Mouse (Mus musculus): ENCODE results near the gene Id1. TPM values are rescaled to one million over a fixed set of nuclear protein-coding genes. Genes with fewer than 3 reads are reported as not detected.
A peak's percentile ranks its signal among the peaks of the same experiment; 100 is the strongest.

The Id1 gene
- polyA plus RNA-seq, 1 experiment from 2014 or later: 76.1 TPM

DNA sequence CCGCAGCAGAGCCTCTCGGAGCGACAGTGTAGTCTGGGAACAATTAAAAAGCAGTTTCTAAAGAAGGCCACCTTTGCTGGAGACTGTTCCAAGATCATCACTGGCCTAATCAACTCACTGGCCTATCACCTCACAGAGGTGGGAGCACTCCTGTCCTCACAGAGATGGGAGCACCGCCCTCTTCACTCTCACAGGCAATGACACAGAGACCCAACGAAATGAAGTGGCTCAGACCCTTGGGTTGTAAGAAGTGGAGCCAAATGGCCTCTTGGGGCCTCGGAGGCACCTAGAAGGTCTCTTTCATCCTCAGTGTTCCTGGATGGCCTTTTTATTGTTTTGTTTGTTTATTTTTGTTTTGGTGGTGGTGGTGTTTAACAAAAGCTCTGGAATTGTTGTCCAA is 9.8 kb upstream of the Id1 start:
- Histone ChIP-seq H3K4me1 (replicated peaks; ENCODE audit: control insufficient read depth, insufficient read depth, low read length) (peaks cover 21% of the 10 kb centered on the region), H3K27me3 (replicated peaks; ENCODE audit: control insufficient read depth, insufficient read depth, low read length) (no peaks in the 10 kb centered on the region), H3K9ac (ENCODE audit: low read depth, low read length) (no peak overlapping the region), H3K4me2 (replicated peaks; ENCODE audit: low read depth) (no peak overlapping the region), H3K4me3 (ENCODE audit: low read depth, low read length) (no peak overlapping the region), H3K36me3 (ENCODE audit: control insufficient read depth, insufficient read depth) (no peaks in the 10 kb centered on the region), H3K9me3 (ENCODE audit: control insufficient read depth) (no peaks in the 10 kb centered on the region), H3K27ac (ENCODE audit: low read depth, low read length) (0 out of 2 replicates have a peak overlapping the region, but pooled peaks have one; percentile 64)
- 89% methylated on average over 6 of the region's 6 CpGs for WGBS
- ATAC-seq: no peak
- no peak for TF ChIP-seq CTCF (IDR thresholded peaks at IDR 0.05; ENCODE audit: low read depth)

DNA sequence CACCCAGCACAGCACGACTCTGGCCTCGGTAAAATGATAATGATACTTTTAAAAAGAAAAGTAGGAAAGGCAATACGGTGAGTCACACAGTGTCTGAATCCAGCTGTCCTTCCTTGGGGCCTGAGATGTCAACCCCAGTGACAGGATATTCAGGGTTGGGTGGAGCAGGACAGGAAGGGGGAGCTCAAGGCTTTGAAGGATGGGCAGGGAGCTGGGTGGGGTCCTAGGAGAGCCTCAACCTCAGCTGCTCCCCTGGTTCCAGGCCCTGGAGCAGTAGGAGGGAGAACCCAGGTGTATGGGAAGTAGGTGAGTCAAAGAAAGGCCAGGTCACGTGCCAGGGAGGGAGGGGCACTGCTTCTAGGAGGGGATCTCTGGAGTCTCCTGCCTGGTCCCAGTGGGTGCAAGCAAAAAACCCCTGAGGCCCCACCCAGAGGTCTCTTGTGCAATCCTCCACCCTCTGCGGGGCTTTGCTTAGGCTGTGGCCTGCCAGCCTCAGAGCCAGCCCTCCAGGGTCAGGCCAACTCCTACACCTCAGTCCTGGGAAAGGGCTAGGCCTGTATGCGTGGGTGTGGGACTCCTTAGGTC is 9.2 kb upstream of the Id1 start:
- ATAC-seq: peak; percentile 29; the same call in 1 of the 2 replicates
- TF ChIP-seq CTCF (IDR thresholded peaks at IDR 0.05; ENCODE audit: low read depth): no peak
- WGBS: 23% methylated on average over 6 of the region's 6 CpGs
- Histone ChIP-seq H3K4me2 (replicated peaks; ENCODE audit: low read depth) (no peak overlapping the region), H3K27me3 (replicated peaks; ENCODE audit: control insufficient read depth, insufficient read depth, low read length) (no peaks in the 10 kb centered on the region), H3K4me1 (replicated peaks; ENCODE audit: control insufficient read depth, insufficient read depth, low read length) (peaks cover 22% of the 10 kb centered on the region), H3K27ac (ENCODE audit: low read depth, low read length) (peak overlapping the region; percentile 64), H3K36me3 (ENCODE audit: control insufficient read depth, insufficient read depth) (no peaks in the 10 kb centered on the region), H3K9ac (ENCODE audit: low read depth, low read length) (no peak overlapping the region), H3K4me3 (ENCODE audit: low read depth, low read length) (no peak overlapping the region), H3K9me3 (ENCODE audit: control insufficient read depth) (no peaks in the 10 kb centered on the region)

GRCm38 (mm10) chr2:152727795-152728510 is 8.1 kb upstream of the Id1 start:
- Histone ChIP-seq H3K9ac (ENCODE audit: low read depth, low read length) (no peak overlapping the region), H3K36me3 (ENCODE audit: control insufficient read depth, insufficient read depth) (no peaks in the 10 kb centered on the region), H3K4me1 (replicated peaks; ENCODE audit: control insufficient read depth, insufficient read depth, low read length) (peaks cover 25% of the 10 kb centered on the region), H3K27me3 (replicated peaks; ENCODE audit: control insufficient read depth, insufficient read depth, low read length) (no peaks in the 10 kb centered on the region), H3K27ac (ENCODE audit: low read depth, low read length) (peak overlapping the region; percentile 29), H3K4me3 (ENCODE audit: low read depth, low read length) (no peak overlapping the region), H3K4me2 (replicated peaks; ENCODE audit: low read depth) (no peak overlapping the region), H3K9me3 (ENCODE audit: control insufficient read depth) (no peaks in the 10 kb centered on the region)
- TF ChIP-seq CTCF (IDR thresholded peaks at IDR 0.05; ENCODE audit: low read depth): no peak
- 77% methylated on average over 14 of the region's 14 CpGs for WGBS
- no peak for ATAC-seq

DNA sequence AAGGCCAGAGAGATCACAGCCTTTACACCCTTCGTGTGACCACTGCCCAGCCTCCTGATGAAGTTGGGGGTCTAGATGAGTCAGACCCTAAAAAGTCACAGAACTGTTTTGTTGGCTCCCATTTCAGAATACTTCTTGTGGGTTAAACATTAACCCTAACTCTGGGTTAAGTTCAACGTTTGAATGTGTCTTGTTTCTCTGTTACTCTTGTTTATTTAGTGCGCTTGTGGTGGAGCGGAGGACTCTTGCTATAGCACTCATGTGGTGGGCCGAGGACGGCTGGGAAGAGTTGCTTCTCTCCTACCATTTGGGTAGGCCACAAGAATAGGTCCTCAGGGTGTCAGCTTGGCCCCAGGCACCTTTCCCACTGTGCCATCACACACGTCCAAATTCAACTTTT is 7.5 kb upstream of the Id1 start:
- Histone ChIP-seq H3K4me3 (ENCODE audit: low read depth, low read length) (no peak overlapping the region), H3K4me2 (replicated peaks; ENCODE audit: low read depth) (no peak overlapping the region), H3K9me3 (ENCODE audit: control insufficient read depth) (no peaks in the 10 kb centered on the region), H3K4me1 (replicated peaks; ENCODE audit: control insufficient read depth, insufficient read depth, low read length) (peaks cover 23% of the 10 kb centered on the region), H3K36me3 (ENCODE audit: control insufficient read depth, insufficient read depth) (no peaks in the 10 kb centered on the region), H3K27me3 (replicated peaks; ENCODE audit: control insufficient read depth, insufficient read depth, low read length) (no peaks in the 10 kb centered on the region), H3K9ac (ENCODE audit: low read depth, low read length) (no peak overlapping the region), H3K27ac (ENCODE audit: low read depth, low read length) (peak overlapping the region; percentile 29)
- 46% methylated on average over 7 of the region's 7 CpGs for WGBS
- ATAC-seq: no peak
- TF ChIP-seq CTCF (IDR thresholded peaks at IDR 0.05; ENCODE audit: low read depth): no peak

DNA sequence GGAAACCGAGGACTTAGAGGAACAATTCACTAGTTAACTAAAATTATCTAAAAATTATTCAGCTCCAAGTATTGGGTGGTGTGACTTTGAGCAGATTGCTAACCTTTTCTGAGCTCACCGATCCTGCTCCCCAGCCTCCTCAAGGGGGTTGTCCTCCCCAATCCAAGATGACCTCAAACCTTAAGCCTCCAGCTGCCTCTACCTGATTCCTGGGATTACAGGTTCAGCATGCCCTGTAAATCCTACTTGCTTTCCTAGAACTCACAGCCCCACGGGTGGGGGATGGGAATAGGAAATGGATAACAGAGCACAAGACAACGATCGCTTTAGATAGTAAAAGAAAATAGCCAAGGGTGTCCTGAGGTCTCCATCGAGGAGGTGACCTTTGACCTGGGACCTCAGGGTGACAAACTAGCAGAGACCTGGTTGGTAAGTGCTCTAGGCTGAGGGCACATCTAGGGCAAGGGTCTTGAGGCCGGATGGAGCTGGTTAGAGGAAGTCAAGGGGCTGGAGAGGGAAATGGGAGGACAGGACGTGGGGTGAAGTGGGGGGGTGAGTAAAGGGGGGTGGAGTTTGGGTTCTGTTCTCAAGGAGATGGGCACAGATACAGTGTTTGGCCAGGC is 6.9 kb upstream of the Id1 start:
- 24% methylated on average over 8 of the region's 8 CpGs for WGBS
- H3K9me3 ChIP-seq (ENCODE audit: control insufficient read depth): no peaks in the 10 kb centered on the region
- peak overlapping the region; percentile 66; the same call in 1 of the 2 replicates for H3K27ac ChIP-seq (ENCODE audit: low read depth, low read length)
- no peak overlapping the region; the same call in 1 of the 2 replicates for H3K4me2 ChIP-seq (replicated peaks; ENCODE audit: low read depth)
- ATAC-seq: peak; percentile 17
- H3K4me1 ChIP-seq (replicated peaks; ENCODE audit: control insufficient read depth, insufficient read depth, low read length): peaks cover 18% of the 10 kb centered on the region
- no peak overlapping the region for H3K9ac ChIP-seq (ENCODE audit: low read depth, low read length)
- H3K36me3 ChIP-seq (ENCODE audit: control insufficient read depth, insufficient read depth): no peaks in the 10 kb centered on the region
- no peak for TF ChIP-seq CTCF (IDR thresholded peaks at IDR 0.05; ENCODE audit: low read depth)
- H3K27me3 ChIP-seq (replicated peaks; ENCODE audit: control insufficient read depth, insufficient read depth, low read length): no peaks in the 10 kb centered on the region
- H3K4me3 ChIP-seq (ENCODE audit: low read depth, low read length): no peak overlapping the region

- Histone ChIP-seq H3K9ac (ENCODE audit: low read depth, low read length) (no peak overlapping the region), H3K4me3 (ENCODE audit: low read depth, low read length) (no peak overlapping the region), H3K27me3 (replicated peaks; ENCODE audit: control insufficient read depth, insufficient read depth, low read length) (no peaks in the 10 kb centered on the region), H3K36me3 (ENCODE audit: control insufficient read depth, insufficient read depth) (no peaks in the 10 kb centered on the region), H3K27ac (ENCODE audit: low read depth, low read length) (peak overlapping the region; percentile 66; the same call in 1 of the 2 replicates), H3K9me3 (ENCODE audit: control insufficient read depth) (no peaks in the 10 kb centered on the region), H3K4me1 (replicated peaks; ENCODE audit: control insufficient read depth, insufficient read depth, low read length) (peaks cover 19% of the 10 kb centered on the region), H3K4me2 (replicated peaks; ENCODE audit: low read depth) (no peak overlapping the region)
- WGBS: 11% methylated on average over 7 of the region's 7 CpGs
- no peak for TF ChIP-seq CTCF (IDR thresholded peaks at IDR 0.05; ENCODE audit: low read depth)
- peak; percentile 32 for ATAC-seq
Observed at GRCm38 (mm10) chr2:152729636-152730020, 6.4 kb upstream of the Id1 start.
